Mouse (Mus musculus): ENCODE data around the gene Zfp229. TPM values are rescaled to one million over a fixed set of nuclear protein-coding genes. Genes with fewer than 3 reads are reported as not detected.
"Not testable (repeated sequence)": the region's sequence is repeated elsewhere in the genome, so short reads cannot be mapped to it uniquely, and the experiment has no call there.

Zfp229 gene
- total RNA-seq (2012; rRNA removed), result 2.6 and 2.7 TPM in 2 replicates
- polyA plus RNA-seq (2012; ENCODE audit: insufficient read depth in 1 of 2, insufficient read length in 2 of 2, low read depth in 1 of 2, low replicate concordance in 2 of 2, missing spikeins in 1 of 2), result 1 to 10 TPM in 1 of 2 experiments, not detected in 1; 2.3 TPM

DNA sequence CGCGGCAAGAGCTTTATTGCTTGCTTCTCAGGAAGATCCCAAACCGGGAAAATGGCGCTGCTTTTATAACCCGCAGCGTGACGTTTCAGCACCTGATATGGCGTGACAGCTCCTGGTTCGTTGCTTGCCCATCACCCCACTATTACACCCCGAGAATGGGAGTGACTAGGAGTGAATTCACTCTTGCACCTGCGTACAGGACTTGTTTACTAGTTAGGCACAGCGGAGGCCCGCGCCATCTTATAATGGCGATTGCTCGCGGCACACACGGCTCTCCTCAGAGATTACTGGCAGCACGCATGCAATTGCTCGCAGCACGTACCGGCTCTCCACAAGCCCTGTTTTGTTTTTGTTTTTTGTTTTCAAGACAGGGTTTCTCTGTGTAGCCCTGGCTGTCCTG, at the start of gene Zfp229:
TSS of gene Zfp229 (plus strand) at position 301 of the 400 bp plus-strand sequence.
- not testable (repeated sequence) for H3K27ac ChIP-seq (ENCODE audit: control insufficient read depth, low read depth, low read length); DNase-seq (ENCODE audit: low read depth, low spot score)

DNA sequence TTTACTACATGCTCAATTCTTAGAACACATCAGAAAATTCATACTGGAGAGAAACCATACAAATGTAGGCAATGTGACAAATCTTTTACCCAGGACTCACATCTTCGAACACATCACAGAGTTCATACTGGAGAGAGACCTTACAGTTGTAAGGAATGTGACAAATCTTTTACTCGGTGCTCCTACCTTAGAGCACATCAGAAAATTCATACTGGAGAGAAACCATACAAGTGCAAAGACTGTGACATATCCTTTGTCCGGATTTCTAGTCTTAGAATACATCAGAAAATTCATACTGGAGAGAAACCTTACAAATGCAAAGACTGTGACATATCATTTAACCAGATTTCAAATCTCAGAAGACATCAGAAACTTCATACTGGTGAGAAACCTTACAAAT, 39.0 kb upstream of the Zfp229 start, which contains the start of gene Gm10226:
TSS of gene Gm10226 (plus strand) at position 301 of the 400 bp plus-strand sequence.
- H3K9ac ChIP-seq (ENCODE audit: control insufficient read depth, low read depth, low read length, poor library complexity, severe bottlenecking), result no peak within 1 kb of the TSS
- TF ChIP-seq TBP (IDR thresholded peaks at IDR 0.05; ENCODE audit: low read depth, low read length) (no peak), BHLHE40 (IDR thresholded peaks at IDR 0.05; ENCODE audit: borderline replicate concordance, low read depth, low read length) (no peak), MYC (IDR thresholded peaks at IDR 0.05; ENCODE audit: low read depth, low read length) (no peak), MEF2A (IDR thresholded peaks at IDR 0.05; ENCODE audit: extremely low read depth, insufficient replicate concordance, low read depth, low read length, poor library complexity, severe bottlenecking) (no peak), SIN3A (IDR thresholded peaks at IDR 0.05; ENCODE audit: low read length) (no peak), RCOR1 (IDR thresholded peaks at IDR 0.05; ENCODE audit: low read depth, low read length) (no peak), SMC3 (IDR thresholded peaks at IDR 0.05; ENCODE audit: low read depth, low read length) (no peak), GATA1 (IDR thresholded peaks at IDR 0.05; ENCODE audit: low read depth, low read length) (no peak), USF2 (IDR thresholded peaks at IDR 0.05; ENCODE audit: borderline replicate concordance in 1 of 2, insufficient read depth in 1 of 2, low read depth in 1 of 2, low read length in 2 of 2) (no peak), CHD2 (IDR thresholded peaks at IDR 0.05; ENCODE audit: low read length) (no peak), MXI1 (IDR thresholded peaks at IDR 0.05; ENCODE audit: low read depth, low read length) (no peak), MAZ (IDR thresholded peaks at IDR 0.05; ENCODE audit: low read depth, low read length) (no peak)
- DNase-seq (ENCODE audit: low read depth, low spot score), result no peak
- no peaks in the 10 kb centered on the region for H3K9me3 ChIP-seq (replicated peaks; ENCODE audit: insufficient read depth, low read length)
- H3K27me3 ChIP-seq (ENCODE audit: control insufficient read depth in 1 of 2, insufficient read depth in 2 of 2, low read length in 2 of 2), result no peaks in the 10 kb centered on the region
- H3K36me3 ChIP-seq (ENCODE audit: control insufficient read depth in 1 of 2, insufficient read depth in 2 of 2, low read length in 2 of 2), result 0 out of 4 replicates have a peak, but pooled peaks cover 0 to 2% of the 10 kb centered on the region in 2 experiments
- H3K4me1 ChIP-seq (ENCODE audit: control insufficient read depth in 1 of 2, insufficient read depth in 2 of 2, low read length in 2 of 2), result peaks cover 0 to 3% of the 10 kb centered on the region in 2 experiments; a peak in 1 of 4 replicates
- no peak within 1 kb of the TSS for H3K4me3 ChIP-seq (ENCODE audit: control insufficient read depth in 1 of 2, insufficient read depth in 1 of 2, low read depth in 2 of 2, low read length in 2 of 2)
- no peaks in the 10 kb centered on the region; the same call in 1 of the 2 replicates for H3K79me2 ChIP-seq (ENCODE audit: control insufficient read depth, insufficient read depth, low read length, poor library complexity)
- H3K27ac ChIP-seq (ENCODE audit: control insufficient read depth, low read depth, low read length), result no peak within 1 kb of the TSS

More for the DNA sequence above, at the start of gene Zfp229:
- H3K9me3 ChIP-seq (replicated peaks; ENCODE audit: insufficient read depth, low read length); H3K9ac ChIP-seq (ENCODE audit: control insufficient read depth, low read depth, low read length, poor library complexity, severe bottlenecking); H3K36me3 ChIP-seq (ENCODE audit: control insufficient read depth in 1 of 2, insufficient read depth in 2 of 2, low read length in 2 of 2); H3K79me2 ChIP-seq (ENCODE audit: control insufficient read depth, insufficient read depth, low read length, poor library complexity); H3K27me3 ChIP-seq (ENCODE audit: control insufficient read depth in 1 of 2, insufficient read depth in 2 of 2, low read length in 2 of 2); H3K4me1 ChIP-seq (ENCODE audit: control insufficient read depth in 1 of 2, insufficient read depth in 2 of 2, low read length in 2 of 2); H3K4me3 ChIP-seq (ENCODE audit: control insufficient read depth in 1 of 2, insufficient read depth in 1 of 2, low read depth in 2 of 2, low read length in 2 of 2): not testable (repeated sequence)

DNA sequence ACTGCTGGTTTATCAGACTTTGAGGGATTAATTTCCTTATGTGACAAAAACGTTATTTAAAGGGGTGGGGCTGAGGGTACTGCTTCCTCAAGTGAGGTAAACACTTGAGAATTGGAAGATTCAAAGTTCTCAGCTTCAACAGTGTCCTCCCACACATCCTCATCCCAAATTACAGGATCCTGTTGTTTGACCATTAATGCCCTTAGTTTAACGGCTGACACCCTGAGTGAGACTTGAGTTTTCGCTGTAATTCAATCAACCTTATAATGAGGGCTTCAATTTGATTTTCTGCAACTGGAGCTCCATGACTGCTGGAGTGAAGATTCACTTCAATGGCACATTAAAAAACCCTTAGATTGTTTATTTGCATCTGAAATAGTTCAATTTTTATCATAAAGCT, 37.3 kb upstream of the Zfp229 start:
- Histone ChIP-seq H3K79me2 (ENCODE audit: control insufficient read depth, insufficient read depth, low read length, poor library complexity) (no peaks in the 10 kb centered on the region; the same call in 1 of the 2 replicates), H3K9me3 (replicated peaks; ENCODE audit: insufficient read depth, low read length) (no peaks in the 10 kb centered on the region), H3K4me1 (ENCODE audit: control insufficient read depth in 1 of 2, insufficient read depth in 2 of 2, low read length in 2 of 2) (peaks cover 0 to 3% of the 10 kb centered on the region in 2 experiments; a peak in 1 of 4 replicates), H3K27me3 (ENCODE audit: control insufficient read depth in 1 of 2, insufficient read depth in 2 of 2, low read length in 2 of 2) (no peaks in the 10 kb centered on the region), H3K36me3 (ENCODE audit: control insufficient read depth in 1 of 2, insufficient read depth in 2 of 2, low read length in 2 of 2) (0 out of 4 replicates have a peak, but pooled peaks cover 0 to 2% of the 10 kb centered on the region in 2 experiments), H3K27ac (ENCODE audit: control insufficient read depth, low read depth, low read length) (no peak overlapping the region), H3K4me3 (ENCODE audit: control insufficient read depth in 1 of 2, insufficient read depth in 1 of 2, low read depth in 2 of 2, low read length in 2 of 2) (no peak overlapping the region), H3K9ac (ENCODE audit: control insufficient read depth, low read depth, low read length, poor library complexity, severe bottlenecking) (no peak overlapping the region)
- no peak for DNase-seq (ENCODE audit: low read depth, low spot score)
- TF ChIP-seq RCOR1 (IDR thresholded peaks at IDR 0.05; ENCODE audit: low read depth, low read length) (no peak), TAL1 (IDR thresholded peaks at IDR 0.05; ENCODE audit: low read length) (no peak), SIN3A (IDR thresholded peaks at IDR 0.05; ENCODE audit: low read length) (no peak), ELF1 (IDR thresholded peaks at IDR 0.05; ENCODE audit: low read depth, low read length) (no peak), CTCF (IDR thresholded peaks at IDR 0.05 in 2 of 3, conservative IDR thresholded peaks at IDR 0.05 in 1 of 3; ENCODE audit: control insufficient read depth in 1 of 3, insufficient read depth in 1 of 3, low read depth in 2 of 3, low read length in 3 of 3, poor library complexity in 1 of 3, severe bottlenecking in 1 of 3) (no peak), POLR2AphosphoS2 (IDR thresholded peaks at IDR 0.05; ENCODE audit: low read length) (no peak)

Data from MEL (cell line).